Mouse (Mus musculus) left cerebral cortex, adult 11 months (tissue): Measurements from ENCODE around the gene Bicd2.

Source experiments
- DNase-seq: peaks from one replicate; pipeline ENCODE4 v3.0.0; 2022; ENCODE audit warnings: low spot score

Gene Bicd2

DNA sequence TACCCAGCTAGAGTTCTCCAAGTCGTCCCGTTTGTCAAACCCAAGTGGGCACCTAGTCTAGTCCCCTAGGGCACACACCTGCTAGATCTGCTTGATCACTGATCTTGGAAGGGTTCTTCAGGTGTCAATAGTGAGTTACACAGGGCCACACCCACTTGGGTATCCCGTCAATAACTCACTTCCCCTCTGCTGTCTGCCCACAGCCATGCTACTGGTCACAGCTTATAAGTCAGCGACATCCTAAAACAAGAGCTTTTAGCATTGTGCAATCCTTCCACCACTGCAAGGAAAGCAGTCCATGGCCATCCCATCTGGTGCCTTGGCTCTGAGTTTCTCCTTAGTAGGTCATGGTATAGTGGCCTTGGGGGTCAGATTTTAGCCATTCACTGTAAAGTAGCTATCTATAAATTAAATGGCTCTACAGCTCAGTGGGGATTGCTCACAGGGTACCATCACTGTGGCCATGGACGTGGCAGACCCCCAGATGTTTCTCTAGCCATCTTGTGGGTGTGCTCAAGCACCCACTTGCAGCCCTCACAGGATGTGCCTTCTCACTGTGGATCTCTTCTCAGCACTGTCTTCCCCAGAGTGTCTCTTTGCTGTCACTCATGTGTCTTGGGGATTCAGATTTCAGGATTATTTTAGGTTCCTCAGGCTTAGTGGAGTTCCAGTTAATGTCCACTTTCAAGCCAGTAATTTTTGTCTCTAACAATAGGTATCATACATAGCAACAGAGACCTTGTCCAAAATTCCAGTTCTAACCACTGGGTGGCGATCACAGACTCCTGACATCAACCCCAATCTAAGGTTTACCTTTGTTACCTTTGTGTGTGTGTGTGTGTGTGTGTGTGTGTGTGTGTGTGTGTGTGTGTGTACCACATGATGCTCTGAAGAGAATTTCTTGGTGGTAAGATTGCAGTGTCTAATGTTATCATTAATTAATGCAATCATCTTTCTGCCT is 14.9 kb upstream of the Bicd2 start:
- DNase-seq = no peak

DNA sequence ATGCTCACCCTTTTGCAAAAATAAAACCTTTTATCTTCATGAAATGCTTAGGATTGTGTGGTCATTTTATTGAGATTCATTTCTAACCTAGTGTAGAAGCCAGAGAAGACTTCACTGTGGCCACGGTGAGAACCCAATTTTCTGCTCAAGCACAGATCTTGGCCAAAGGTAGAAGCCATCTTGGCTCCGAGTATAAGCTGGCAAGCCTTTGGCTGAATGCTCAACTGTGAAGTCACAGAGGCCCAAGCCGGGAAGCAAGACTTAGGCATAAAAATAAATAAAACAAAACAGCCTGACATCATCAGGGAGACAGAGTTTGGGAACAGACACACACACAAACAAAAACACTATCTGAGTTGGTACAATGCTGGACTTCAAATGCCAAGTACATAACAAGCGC is 13.3 kb upstream of the Bicd2 start:
- DNase-seq = no peak

DNA sequence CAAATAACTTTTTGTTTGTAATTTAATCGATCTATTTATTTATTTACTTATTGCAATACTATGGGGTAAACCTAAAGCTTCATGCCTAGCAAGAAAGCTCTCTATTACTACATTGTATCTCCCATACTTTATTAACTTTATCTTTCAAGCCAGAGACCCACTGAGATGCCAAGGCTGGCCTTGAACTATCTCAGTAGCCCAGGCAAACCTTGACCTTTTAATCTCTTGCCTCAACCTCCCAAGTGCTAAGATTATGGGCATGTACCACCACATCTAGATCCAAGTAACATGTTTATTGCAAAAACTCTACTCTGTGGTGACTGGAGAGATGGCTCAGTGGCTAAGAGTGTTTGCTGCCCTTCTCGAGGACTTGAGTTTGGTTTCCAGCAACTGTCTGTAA is 8.1 kb upstream of the Bicd2 start:
- DNase-seq = no peak

GRCm38 (mm10) chr13:49335077-49335982 is 6.1 kb upstream of the Bicd2 start:
- no peak for DNase-seq

- DNase-seq = no peak
These were observed 2.4 kb upstream of the Bicd2 start for GRCm38 (mm10) chr13:49338893-49339546.

- no peak for DNase-seq
These were observed 692 bp downstream of the Bicd2 start for GRCm38 (mm10) chr13:49341831-49342722.

DNA sequence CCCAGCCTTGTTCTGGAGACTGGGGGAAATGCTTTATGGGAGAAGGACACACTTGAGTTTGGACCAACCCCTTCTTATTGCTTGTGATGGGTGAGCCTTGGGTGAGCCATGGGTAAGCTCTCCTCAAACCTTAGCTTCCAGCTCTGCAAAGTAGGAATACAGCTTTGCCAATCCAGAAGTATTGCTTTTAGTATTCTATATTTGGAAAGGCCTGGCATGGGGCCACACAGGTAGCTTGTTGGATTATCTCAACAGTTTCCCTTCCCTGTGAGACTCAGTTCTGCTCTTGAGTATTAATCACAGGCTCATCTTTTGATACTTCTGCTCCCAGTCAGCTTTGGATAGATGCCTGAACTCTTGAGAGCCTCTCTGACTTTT is 1.3 kb downstream of the Bicd2 start:
- DNase-seq = no peak

DNA sequence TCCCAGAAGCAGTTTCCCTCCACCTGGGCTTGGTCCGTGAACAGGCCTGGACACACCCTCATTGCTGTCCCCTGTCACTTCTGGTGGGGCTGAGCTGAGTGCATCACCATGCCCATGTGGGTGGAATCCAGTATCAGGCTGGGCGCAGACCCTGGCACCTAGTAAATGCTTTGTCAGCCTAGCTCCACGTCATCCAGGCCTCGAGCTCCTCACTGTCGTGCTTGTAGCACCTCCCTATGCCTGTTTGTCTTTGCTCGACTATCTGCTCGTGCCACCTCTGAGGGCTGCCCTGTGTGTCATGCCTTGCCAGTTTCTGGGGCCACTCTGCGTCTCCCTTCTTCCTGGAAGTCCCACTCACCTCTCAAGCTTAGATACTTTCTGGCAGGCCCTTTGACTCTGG is 3.2 kb downstream of the Bicd2 start:
- no peak for DNase-seq

DNA sequence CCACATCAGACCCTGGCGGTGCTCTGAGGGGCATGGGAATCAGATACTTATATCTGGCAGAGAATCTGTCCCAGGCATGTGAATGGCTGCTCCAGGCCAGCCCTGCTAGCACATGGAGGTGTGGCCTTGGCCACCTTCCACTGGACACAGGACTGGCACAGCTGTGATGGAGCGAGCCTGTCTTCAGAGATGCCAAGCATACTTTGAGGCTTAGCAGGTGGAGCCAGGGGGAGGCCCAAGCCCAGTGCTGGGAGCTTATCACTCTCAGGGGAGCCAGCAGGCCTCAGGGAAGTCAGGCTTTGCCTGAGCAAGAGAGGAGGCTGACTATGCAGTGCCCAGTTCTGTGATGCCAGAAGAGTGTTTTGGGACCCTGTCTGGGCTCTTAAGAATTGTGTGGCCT is 4.1 kb downstream of the Bicd2 start:
- no peak for DNase-seq

GRCm38 (mm10) chr13:49348522-49348921 is 7.1 kb downstream of the Bicd2 start:
- no peak for DNase-seq

DNA sequence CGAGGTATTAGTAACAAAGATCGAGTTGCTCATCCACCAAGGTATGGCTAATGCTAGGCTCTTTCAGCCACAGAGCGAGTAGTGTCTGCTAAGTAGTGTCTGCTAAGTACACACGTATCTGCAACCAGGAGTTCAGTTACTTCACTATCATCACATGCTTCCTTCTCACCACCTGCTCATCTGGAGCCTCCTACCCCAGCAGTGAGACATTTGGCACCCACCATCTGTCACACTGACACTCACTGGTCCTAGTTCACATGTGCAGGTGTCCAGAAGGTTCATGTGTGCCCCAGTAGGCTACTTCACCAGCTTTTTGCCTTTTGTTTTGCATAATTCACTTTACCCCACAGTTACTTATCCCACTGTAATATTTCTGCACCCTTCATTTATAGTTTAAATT is 8.0 kb downstream of the Bicd2 start:
- no peak for DNase-seq

DNA sequence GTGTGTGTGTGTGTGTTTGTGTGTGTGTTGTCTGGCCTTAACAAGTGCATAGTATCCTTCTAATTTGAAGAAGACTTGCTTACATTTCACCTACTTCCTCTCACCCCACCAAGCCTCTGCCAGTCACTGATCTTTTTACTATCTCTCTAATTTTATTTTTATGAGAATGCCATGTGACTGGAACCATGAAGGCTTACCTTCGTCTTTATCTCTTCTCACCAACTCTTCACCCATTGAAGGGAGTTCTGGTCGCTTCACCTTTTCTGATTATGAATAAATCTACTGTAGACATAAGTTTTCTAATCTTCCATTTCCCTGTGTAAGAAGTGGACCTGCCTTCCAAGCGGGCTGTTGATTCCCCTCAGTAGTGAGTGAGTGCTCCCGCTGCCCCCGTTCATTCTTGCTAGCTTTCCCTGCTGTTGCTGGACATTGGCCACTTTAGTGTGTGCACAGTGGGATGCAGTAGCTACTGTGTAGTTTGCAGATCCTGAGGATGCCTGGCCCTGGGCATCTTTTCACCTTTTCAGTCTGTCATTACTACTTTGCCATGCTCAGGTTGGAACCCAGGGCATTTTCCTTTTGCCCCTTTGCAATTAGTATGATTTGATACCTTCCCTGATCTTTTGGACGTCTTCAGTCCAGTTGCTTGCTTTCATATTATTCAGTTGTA is 8.6 kb downstream of the Bicd2 start:
- DNase-seq = no peak

- DNase-seq = no peak
These were observed 11.3 kb downstream of the Bicd2 start for GRCm38 (mm10) chr13:49352581-49353159.

DNA sequence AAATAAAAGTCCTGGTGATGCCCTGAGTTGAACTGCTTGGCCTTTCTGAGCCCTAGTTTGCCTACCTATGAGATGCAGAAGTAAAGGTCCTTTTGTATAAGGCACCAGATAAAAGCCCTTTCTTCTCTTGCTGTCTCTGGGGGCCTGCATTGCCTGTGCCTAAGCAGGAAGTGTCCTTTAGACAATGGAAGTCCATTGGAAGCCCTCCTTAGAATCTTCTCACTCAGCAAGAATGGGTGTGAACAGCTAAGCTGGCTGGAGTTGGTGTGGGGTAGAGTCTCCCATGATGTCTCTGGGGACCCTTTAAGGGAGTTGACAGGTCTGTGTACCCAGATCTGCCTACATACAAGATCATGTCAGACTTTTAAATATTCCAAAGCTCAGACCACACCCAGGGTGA is 12.0 kb downstream of the Bicd2 start:
- DNase-seq = no peak

DNA sequence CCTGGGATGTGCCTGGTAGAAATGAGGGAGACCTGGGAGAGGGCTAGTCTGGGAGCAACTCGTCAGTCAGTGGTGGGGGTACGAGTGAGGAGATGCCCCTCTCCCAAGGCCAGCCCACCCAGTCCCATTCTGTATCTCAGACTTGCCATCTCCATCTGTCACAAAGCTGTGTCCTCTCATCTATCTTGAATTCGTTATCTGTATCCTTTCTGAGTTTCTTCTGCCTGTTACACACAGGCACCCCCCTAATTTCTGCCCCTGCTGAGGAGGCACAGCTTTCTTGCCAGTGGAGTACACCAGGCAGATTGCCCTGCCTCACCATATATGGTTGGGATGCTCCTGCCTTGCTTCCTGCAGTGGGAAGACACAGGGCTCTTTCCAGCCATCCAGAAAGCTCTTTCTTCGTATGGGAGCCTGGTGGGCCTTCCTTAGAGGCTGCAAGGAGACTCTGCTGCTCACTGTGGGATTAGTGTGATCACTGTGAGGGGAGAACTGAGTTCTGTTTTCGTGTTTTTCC is 12.7 kb downstream of the Bicd2 start:
- DNase-seq = no peak

DNA sequence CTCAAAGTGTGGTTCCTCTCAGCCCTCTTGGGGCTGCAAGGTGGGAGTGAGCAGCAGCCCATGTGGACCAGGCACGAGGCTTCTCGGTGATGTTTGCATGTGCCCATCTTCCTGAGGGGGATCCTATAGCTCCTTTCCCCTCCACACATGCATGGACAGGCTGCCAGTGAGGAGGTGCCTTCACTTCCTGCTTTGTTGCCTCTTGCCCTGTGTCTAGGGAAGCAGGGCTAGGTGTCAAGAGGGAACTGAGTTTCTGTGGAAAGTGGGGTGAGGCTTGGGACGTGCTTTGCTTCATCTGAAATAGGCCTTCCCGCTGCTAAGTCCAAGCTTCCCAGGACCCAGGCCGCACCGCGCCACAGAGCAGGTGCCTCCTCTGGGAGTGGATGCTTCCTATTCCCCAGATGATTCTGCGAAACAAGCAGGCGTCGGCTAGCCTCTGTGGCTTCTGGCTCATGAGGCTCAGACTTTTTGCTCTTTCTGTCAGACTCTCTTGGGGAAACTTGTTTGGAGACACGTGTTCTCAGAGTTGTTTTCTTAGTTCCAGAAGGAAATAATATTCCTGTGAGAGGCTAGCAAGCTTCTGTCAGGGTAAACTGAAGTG is 14.2 kb downstream of the Bicd2 start:
- no peak for DNase-seq

- DNase-seq = no peak
These were observed 14.7 kb downstream of the Bicd2 start for GRCm38 (mm10) chr13:49356090-49356489.

DNA sequence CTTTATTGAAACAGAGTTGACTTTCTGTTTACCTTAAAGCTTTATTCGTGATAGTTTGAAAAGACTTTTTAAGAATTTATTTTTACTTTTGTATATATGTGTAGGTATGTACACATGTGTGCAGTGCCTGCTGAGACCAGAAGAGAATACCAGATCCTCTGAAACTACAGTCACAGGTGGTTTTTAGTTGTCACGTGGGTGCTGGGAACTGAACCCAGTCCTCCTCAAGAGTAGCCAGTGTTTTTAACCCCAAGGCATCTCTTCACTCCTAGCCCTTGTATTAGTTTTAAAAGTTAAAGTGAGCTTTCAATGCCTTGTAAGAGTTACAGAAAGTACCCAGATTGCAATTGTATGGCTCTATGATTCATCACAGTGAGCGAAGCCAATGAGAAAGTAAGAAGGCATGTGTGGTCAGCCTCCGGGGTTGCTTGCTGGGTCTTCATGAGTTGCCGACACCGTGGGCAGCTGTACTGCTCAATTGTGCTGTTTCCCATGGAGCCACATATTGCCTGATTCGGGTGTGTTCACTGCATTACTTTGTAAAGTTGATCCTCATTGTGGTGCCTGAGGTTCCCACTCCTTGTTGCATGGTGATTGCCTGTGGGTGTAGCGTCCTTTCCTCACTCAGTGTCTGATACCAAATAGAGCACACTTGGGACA is 16.1 kb downstream of the Bicd2 start:
- DNase-seq = no peak

- no peak for DNase-seq
These were observed 16.8 kb downstream of the Bicd2 start for GRCm38 (mm10) chr13:49358184-49358583.
